Comparison of ENCODE assay signal across 25 mouse cellular contexts in genomic region chr13:117242621-117243020, GRCm38 (mm10). TPM values are rescaled to one million over a fixed set of nuclear protein-coding genes. Genes with fewer than 3 reads are reported as not detected.
DNase-seq lines count a peak whose midpoint lies in the region; ATAC-seq and TF ChIP-seq lines count a peak whose summit lies in the region.
"Had no signal": no experiment of that assay in that cellular context is flagged by ENCODE, and none has a peak within 500 bp of the region (broad histone marks: within the 10 kb centered on the region; RNA-seq: fewer than 3 reads in every experiment).

No protein-coding gene starts in this region.

- H3K4me3 ChIP-seq in thymus, adult 2 months (ENCODE audit: control insufficient read depth, insufficient read depth, low read length): no peak overlapping the region
- peak overlapping the region; percentile 30 for H3K4me3 ChIP-seq in bone marrow macrophage, adult 2 months (ENCODE audit: insufficient read depth, low read length)
- no peak overlapping the region for H3K4me3 ChIP-seq in midbrain, embryonic 15.5 days
- H3K4me3 ChIP-seq: embryonic facial prominence, embryonic 13.5 days; forebrain, embryonic 15.5 days; hindbrain, embryonic 10.5 days; midbrain, embryonic 13.5 days; myocyte; neural tube, embryonic 15.5 days had no signal

- peaks cover 12% of the 10 kb centered on the region; the same call in 1 of the 2 replicates for H3K36me3 ChIP-seq in thymus, adult 2 months (ENCODE audit: control insufficient read depth, insufficient read depth, low read length)
- no peaks in the 10 kb centered on the region for H3K36me3 ChIP-seq in midbrain, embryonic 15.5 days (replicated peaks)
- H3K36me3 ChIP-seq: embryonic facial prominence, embryonic 13.5 days; forebrain, embryonic 15.5 days; G1E; hindbrain, embryonic 10.5 days; midbrain, embryonic 13.5 days; neural tube, embryonic 15.5 days had no signal

- no peak overlapping the region for H3K4me2 ChIP-seq in midbrain, embryonic 15.5 days
- H3K4me2 ChIP-seq: embryonic facial prominence, embryonic 13.5 days; forebrain, embryonic 15.5 days; midbrain, embryonic 13.5 days; neural tube, embryonic 15.5 days had no signal

- peak; percentile 36 for ATAC-seq in megakaryocyte, adult 5-6 weeks (ENCODE audit: poor library complexity, severe bottlenecking)
- ATAC-seq in midbrain, embryonic 15.5 days (replicated peaks): no peak
- ATAC-seq: forebrain, embryonic 15.5 days; midbrain, embryonic 13.5 days had no signal

- H3K27me3 ChIP-seq in thymus, adult 2 months (ENCODE audit: control insufficient read depth, insufficient read depth, low read length): no peaks in the 10 kb centered on the region
- no peaks in the 10 kb centered on the region for H3K27me3 ChIP-seq in midbrain, embryonic 15.5 days (replicated peaks)
- H3K27me3 ChIP-seq: embryonic facial prominence, embryonic 13.5 days; forebrain, embryonic 15.5 days; midbrain, embryonic 13.5 days; neural tube, embryonic 15.5 days had no signal

- H3K27ac ChIP-seq in thymus, adult 2 months (ENCODE audit: control insufficient read depth, insufficient read depth, low read length): no peak overlapping the region; the same call in 1 of the 2 replicates
- peak overlapping the region; percentile 87 for H3K27ac ChIP-seq in bone marrow macrophage, adult 2 months (ENCODE audit: insufficient read depth, low read depth, low read length)
- no peak overlapping the region for H3K27ac ChIP-seq in midbrain, embryonic 15.5 days
- H3K27ac ChIP-seq: embryonic facial prominence, embryonic 13.5 days; forebrain, embryonic 15.5 days; hindbrain, embryonic 10.5 days; midbrain, embryonic 13.5 days; neural tube, embryonic 15.5 days had no signal

- no peak for TF ChIP-seq POLR2A in thymus, adult 2 months (IDR thresholded peaks at IDR 0.05; ENCODE audit: control insufficient read depth, extremely low read depth, insufficient read depth, low read length, poor library complexity)
- TF ChIP-seq POLR2A in bone marrow macrophage, adult 2 months (IDR thresholded peaks at IDR 0.05; ENCODE audit: borderline replicate concordance, low read depth, low read length): no peak

- no peak for TF ChIP-seq CTCF in thymus, adult 2 months (IDR thresholded peaks at IDR 0.05; ENCODE audit: borderline replicate concordance, control insufficient read depth, extremely low read depth, insufficient read depth, low read length, poor library complexity)
- no peak for TF ChIP-seq CTCF in bone marrow macrophage, adult 2 months (IDR thresholded peaks at IDR 0.05; ENCODE audit: low read depth, low read length)

- no peaks in the 10 kb centered on the region for H3K9me3 ChIP-seq in midbrain, embryonic 15.5 days
- H3K9me3 ChIP-seq: embryonic facial prominence, embryonic 13.5 days; forebrain, embryonic 15.5 days; hindbrain, embryonic 10.5 days; midbrain, embryonic 13.5 days; neural tube, embryonic 15.5 days had no signal

- peaks cover 6% of the 10 kb centered on the region for H3K4me1 ChIP-seq in thymus, adult 2 months (replicated peaks; ENCODE audit: control insufficient read depth, insufficient read depth, low read length)
- peaks cover 58% of the 10 kb centered on the region for H3K4me1 ChIP-seq in bone marrow macrophage, adult 2 months (ENCODE audit: control insufficient read depth, insufficient read depth, low read length)
- H3K4me1 ChIP-seq in midbrain, embryonic 15.5 days: no peaks in the 10 kb centered on the region
- H3K4me1 ChIP-seq: forebrain, embryonic 15.5 days; midbrain, embryonic 13.5 days; neural tube, embryonic 15.5 days had no signal

- DNase-seq in thymus, postnatal 0 days (ENCODE audit: low spot score): peak; percentile 6
- no peak for DNase-seq in thymus, adult 2 months
- DNase-seq in kidney, postnatal 4 days: no peak
- DNase-seq in Muller cell, postnatal 12 days (ENCODE audit: inconsistent ontology term): no peak
- DNase-seq: cerebellum, adult 11 months; gastrocnemius, postnatal 14 days; kidney, adult 8-10 months; kidney, postnatal 14 days; liver; lung, adult 18-20 months; right cerebral cortex, postnatal 14 days; spleen, adult 18-20 months; thymus, postnatal 25 days had no signal

- WGBS in thymus, adult 2 months: 24% methylated on average over 5 of the region's 5 CpGs
- 92% methylated on average over 5 of the region's 5 CpGs for WGBS in midbrain, embryonic 15.5 days

- H3K9ac ChIP-seq in midbrain, embryonic 15.5 days: no peak overlapping the region
- H3K9ac ChIP-seq: embryonic facial prominence, embryonic 13.5 days; forebrain, embryonic 15.5 days; midbrain, embryonic 13.5 days; neural tube, embryonic 15.5 days had no signal

RNA-seq across cellular contexts. Expression of gene Gm17509, which starts 21.7 kb away (rescaled TPM):
- 0.74 and 0.90 TPM in 2 replicates for polyA plus RNA-seq in thymus, postnatal 0 days (2015; fragmentation: Nextera tagmentation; extraction: Ambion mirVana)
- 3.1 and 3.4 TPM in 2 replicates for polyA plus RNA-seq in thymus, adult 2 months (2012; rRNA removed)
- polyA plus RNA-seq in bone marrow macrophage, adult 2 months (2012; ENCODE audit: insufficient read depth, insufficient read length, missing spikeins): 0.45 TPM in 1 of 2 replicates, not detected in the other
- 0.51 and 0.84 TPM in 2 replicates for total RNA-seq in megakaryocyte, adult 5-6 weeks (2015)
- 0.40 and 1.2 TPM in 2 replicates for total RNA-seq in megakaryocyte, adult 5-6 weeks (2017)
- 0.46 and 0.51 TPM in 2 replicates for polyA plus RNA-seq in midbrain, embryonic 15.5 days (2015; fragmentation: Nextera tagmentation; extraction: Ambion mirVana)
- total RNA-seq: adrenal gland, adult 18-20 months; gastrocnemius, postnatal 14 days; heart, adult 8-10 months had no signal
- polyA plus RNA-seq: G1E had no signal

RNA-seq across cellular contexts. Expression of gene Emb, which starts 34.3 kb away (rescaled TPM):
- 136 and 155 TPM in 2 replicates for polyA plus RNA-seq in thymus, postnatal 0 days (2015; fragmentation: Nextera tagmentation; extraction: Ambion mirVana)
- polyA plus RNA-seq in thymus, adult 2 months (2012; rRNA removed): 63.4 and 63.5 TPM in 2 replicates
- polyA plus RNA-seq in bone marrow macrophage, adult 2 months (2012; ENCODE audit: insufficient read depth, insufficient read length, missing spikeins): 271 and 273 TPM in 2 replicates
- total RNA-seq in megakaryocyte, adult 5-6 weeks (2015): 650 and 716 TPM in 2 replicates
- 802 and 871 TPM in 2 replicates for total RNA-seq in megakaryocyte, adult 5-6 weeks (2017)
- polyA plus RNA-seq in midbrain, embryonic 15.5 days (2015; fragmentation: Nextera tagmentation; extraction: Ambion mirVana): 12.2 and 12.5 TPM in 2 replicates
